Mouse (Mus musculus): Measurements from ENCODE around the gene Tmem132e. TPM values are rescaled to one million over a fixed set of nuclear protein-coding genes. Genes with fewer than 3 reads are reported as not detected.

The Tmem132e gene
- polyA plus RNA-seq, 1 experiment from 2014 or later, result 0.70 TPM

GRCm38 (mm10) chr11:82477412-82477811 is 88.7 kb downstream of the Tmem132e start:
- Histone ChIP-seq H3K4me1 (replicated peaks) (peaks cover 19% of the 10 kb centered on the region), H3K9me3 (no peaks in the 10 kb centered on the region), H3K9ac (replicated peaks) (no peak overlapping the region), H3K4me2 (no peak overlapping the region), H3K36me3 (no peaks in the 10 kb centered on the region), H3K27me3 (no peaks in the 10 kb centered on the region), H3K27ac (no peak overlapping the region), H3K4me3 (replicated peaks) (no peak overlapping the region)
- ATAC-seq (ENCODE audit: insufficient number of reproducible peaks, insufficient read depth, low FRiP score, low TSS enrichment, low read depth), result no peak
- WGBS, result 92% methylated on average over 3 of the region's 3 CpGs

- no peak overlapping the region for H3K9ac ChIP-seq (replicated peaks)
- H3K36me3 ChIP-seq, result no peaks in the 10 kb centered on the region
- H3K27me3 ChIP-seq, result no peaks in the 10 kb centered on the region
- no peak overlapping the region for H3K4me3 ChIP-seq (replicated peaks)
- H3K4me2 ChIP-seq, result no peak overlapping the region
- no peaks in the 10 kb centered on the region for H3K9me3 ChIP-seq
- ATAC-seq (ENCODE audit: insufficient number of reproducible peaks, insufficient read depth, low FRiP score, low TSS enrichment, low read depth), result no peak
- peaks cover 6% of the 10 kb centered on the region; the same call in 1 of the 2 replicates for H3K4me1 ChIP-seq (replicated peaks)
- H3K27ac ChIP-seq, result no peak overlapping the region
- 68% methylated on average over 3 of the region's 3 CpGs for WGBS
Measured at GRCm38 (mm10) chr11:82480941-82481340, 92.2 kb downstream of the Tmem132e start.

GRCm38 (mm10) chr11:82487359-82488086 is 98.8 kb downstream of the Tmem132e start:
- Histone ChIP-seq H3K27ac (peak overlapping the region; percentile 30; the same call in 1 of the 2 replicates), H3K36me3 (no peaks in the 10 kb centered on the region), H3K4me3 (replicated peaks) (no peak overlapping the region), H3K4me1 (replicated peaks) (peaks cover 6% of the 10 kb centered on the region; the same call in 1 of the 2 replicates), H3K9ac (replicated peaks) (no peak overlapping the region), H3K9me3 (no peaks in the 10 kb centered on the region), H3K4me2 (no peak overlapping the region), H3K27me3 (no peaks in the 10 kb centered on the region)
- no peak for ATAC-seq (ENCODE audit: insufficient number of reproducible peaks, insufficient read depth, low FRiP score, low TSS enrichment, low read depth)
- 31% methylated on average over 8 of the region's 8 CpGs for WGBS

DNA sequence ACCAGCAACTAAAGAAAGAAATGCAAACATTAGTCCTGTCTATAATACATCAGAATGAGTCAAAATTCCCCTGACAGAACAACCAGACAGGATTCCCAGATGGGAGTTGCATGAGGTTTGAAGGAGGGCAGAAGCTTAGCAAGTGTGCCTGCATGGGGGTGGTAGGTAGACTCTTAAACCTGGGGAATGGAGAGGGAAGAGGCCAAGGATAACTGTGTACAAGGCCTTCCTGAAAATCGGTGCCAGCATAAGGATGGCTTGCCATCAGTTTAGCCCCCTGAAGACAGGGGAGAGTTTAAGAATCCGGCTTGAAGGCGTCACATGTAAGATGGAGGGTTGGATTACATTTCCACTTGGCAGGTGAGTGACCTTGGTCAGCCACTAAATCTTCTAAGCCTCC is 102.2 kb downstream of the Tmem132e start:
- peaks cover 6% of the 10 kb centered on the region; the same call in 1 of the 2 replicates for H3K4me1 ChIP-seq (replicated peaks)
- no peak overlapping the region for H3K4me3 ChIP-seq (replicated peaks)
- H3K9ac ChIP-seq (replicated peaks), result no peak overlapping the region
- no peak for ATAC-seq (ENCODE audit: insufficient number of reproducible peaks, insufficient read depth, low FRiP score, low TSS enrichment, low read depth)
- no peaks in the 10 kb centered on the region for H3K27me3 ChIP-seq
- H3K27ac ChIP-seq, result no peak overlapping the region
- H3K4me2 ChIP-seq, result no peak overlapping the region
- WGBS, result 77% methylated on average over 3 of the region's 3 CpGs
- H3K9me3 ChIP-seq, result no peaks in the 10 kb centered on the region
- no peaks in the 10 kb centered on the region for H3K36me3 ChIP-seq

Other genes starting within 250 kb of the Tmem132e start
- not detected in 2 replicates for gene Ccl1, start 83.2 kb upstream of the Tmem132e start, polyA plus RNA-seq (2016; fragmentation: Nextera tagmentation; extraction: Ambion mirVana)

Data from limb, embryonic 12.5 days (tissue).